Mouse (Mus musculus): ENCODE measurements at regions not wholly inside any gene's neighbourhood (a gene's known extent, or its start where the extent isn't known, plus 50 kb on each side); places are given as distances from the start of the nearest gene placed in this dataset.

GRCm38 (mm10) chr14:106365624-106366118 is 259.7 kb downstream of the Trim52 start:
- DNase-seq: no peak

- no peak for DNase-seq
Measured at GRCm38 (mm10) chr14:106373451-106373850, 267.5 kb downstream of the Trim52 start.

- DNase-seq: no peak
Measured at GRCm38 (mm10) chr14:106379645-106380044, 273.6 kb downstream of the Trim52 start.

GRCm38 (mm10) chr14:106387671-106388070 is 281.7 kb downstream of the Trim52 start:
- no peak for DNase-seq

GRCm38 (mm10) chr14:106390546-106390945 is 284.5 kb downstream of the Trim52 start:
- DNase-seq: no peak

- DNase-seq: no peak
Measured at GRCm38 (mm10) chr14:106393978-106394377, 288.0 kb downstream of the Trim52 start.

GRCm38 (mm10) chr14:106412917-106413558 is 307.0 kb downstream of the Trim52 start:
- DNase-seq: no peak

- no peak for DNase-seq
Measured at GRCm38 (mm10) chr14:106424714-106425113, 318.7 kb downstream of the Trim52 start.

- no peak for DNase-seq
Measured at GRCm38 (mm10) chr14:106428594-106428993, 322.6 kb downstream of the Trim52 start.

GRCm38 (mm10) chr14:106439282-106439681 is 333.3 kb downstream of the Trim52 start:
- DNase-seq: peak; percentile 41

- no peak for DNase-seq
Measured at GRCm38 (mm10) chr14:106489074-106489473, 383.1 kb downstream of the Trim52 start.

GRCm38 (mm10) chr14:106491389-106491788 is 385.4 kb downstream of the Trim52 start:
- DNase-seq: no peak

GRCm38 (mm10) chr14:106500344-106501135 is 394.5 kb downstream of the Trim52 start:
- no peak for DNase-seq

GRCm38 (mm10) chr14:106506921-106507320 is 400.9 kb downstream of the Trim52 start:
- no peak for DNase-seq

- DNase-seq: no peak
Measured at GRCm38 (mm10) chr14:106518552-106519358, 412.8 kb downstream of the Trim52 start.

GRCm38 (mm10) chr14:106520808-106521207 is 414.8 kb downstream of the Trim52 start:
- no peak for DNase-seq

- no peak for DNase-seq
Measured at GRCm38 (mm10) chr14:106550150-106550549, 444.2 kb downstream of the Trim52 start.

- no peak for DNase-seq
Measured at GRCm38 (mm10) chr14:106579281-106579680, 473.3 kb downstream of the Trim52 start.

- no peak for DNase-seq
Measured at GRCm38 (mm10) chr14:106581886-106582285, 475.9 kb downstream of the Trim52 start.

GRCm38 (mm10) chr14:106593352-106593751 is 487.4 kb downstream of the Trim52 start:
- DNase-seq: no peak

GRCm38 (mm10) chr14:106593980-106594379 is 488.0 kb downstream of the Trim52 start:
- DNase-seq: no peak

- no peak for DNase-seq
Measured at GRCm38 (mm10) chr14:106607041-106607440, 501.0 kb downstream of the Trim52 start.

- no peak for DNase-seq
Measured at GRCm38 (mm10) chr14:106608341-106608927, 502.4 kb downstream of the Trim52 start.

Data from liver (tissue).